ENCODE assay signal across 11 mouse cellular contexts in genomic region chr1:60000319-60000718, GRCm38 (mm10). TPM values are rescaled to one million over a fixed set of nuclear protein-coding genes. Genes with fewer than 3 reads are reported as not detected.
DNase-seq lines count a peak whose midpoint lies in the region; ATAC-seq and TF ChIP-seq lines count a peak whose summit lies in the region.
"Had no signal": no experiment of that assay in that cellular context is flagged by ENCODE, and none has a peak within 500 bp of the region (broad histone marks: within the 10 kb centered on the region; RNA-seq: fewer than 3 reads in every experiment).

No protein-coding gene starts in this region.

- 67% methylated on average over 2 of the region's 2 CpGs for WGBS in embryonic facial prominence, embryonic 11.5 days
- WGBS in embryonic facial prominence, embryonic 10.5 days, result 64% methylated on average over 2 of the region's 2 CpGs
- 40% methylated on average over 2 of the region's 2 CpGs for WGBS in limb, embryonic 14.5 days
- 71% methylated on average over 2 of the region's 2 CpGs for WGBS in limb, embryonic 10.5 days

- no peak overlapping the region for H3K9ac ChIP-seq in embryonic facial prominence, embryonic 11.5 days (replicated peaks; ENCODE audit: low read length)
- no peak overlapping the region for H3K9ac ChIP-seq in limb, embryonic 14.5 days (ENCODE audit: low read depth, low read length, severe bottlenecking)
- H3K9ac ChIP-seq: hindbrain, embryonic 15.5 days had no signal

- no peak for ATAC-seq in embryonic facial prominence, embryonic 11.5 days (replicated peaks; ENCODE audit: insufficient number of reproducible peaks, low FRiP score, low TSS enrichment, low read depth)
- ATAC-seq in limb, embryonic 14.5 days (ENCODE audit: low FRiP score, low read depth), result no peak
- peak; percentile 30 for ATAC-seq in megakaryocyte progenitor cell, adult 5-6 weeks (replicated peaks; ENCODE audit: poor library complexity)
- ATAC-seq in cerebellum, adult (ENCODE audit: insufficient number of reproducible peaks, low FRiP score, low TSS enrichment), result no peak
- ATAC-seq: midbrain, embryonic 16.5 days had no signal

- no peaks in the 10 kb centered on the region for H3K27me3 ChIP-seq in embryonic facial prominence, embryonic 11.5 days (ENCODE audit: control insufficient read depth, insufficient read depth, low read length)
- H3K27me3 ChIP-seq in embryonic facial prominence, embryonic 10.5 days (replicated peaks; ENCODE audit: low read depth, poor library complexity, severe bottlenecking), result no peaks in the 10 kb centered on the region
- H3K27me3 ChIP-seq in limb, embryonic 14.5 days (ENCODE audit: control insufficient read depth, insufficient read depth, low read length), result no peaks in the 10 kb centered on the region
- H3K27me3 ChIP-seq in limb, embryonic 10.5 days (ENCODE audit: low read depth, poor library complexity, severe bottlenecking), result no peaks in the 10 kb centered on the region
- H3K27me3 ChIP-seq: hindbrain, embryonic 15.5 days had no signal

- no peak for TF ChIP-seq POLR2A in limb, embryonic 14.5 days (IDR thresholded peaks at IDR 0.05; ENCODE audit: borderline replicate concordance, extremely low read depth, insufficient read depth, insufficient read length)

- no peaks in the 10 kb centered on the region for H3K9me3 ChIP-seq in embryonic facial prominence, embryonic 11.5 days (replicated peaks; ENCODE audit: control insufficient read depth, low read length)
- no peaks in the 10 kb centered on the region for H3K9me3 ChIP-seq in embryonic facial prominence, embryonic 10.5 days
- no peaks in the 10 kb centered on the region for H3K9me3 ChIP-seq in limb, embryonic 14.5 days (ENCODE audit: control insufficient read depth, low read length)
- no peaks in the 10 kb centered on the region for H3K9me3 ChIP-seq in limb, embryonic 10.5 days (replicated peaks)
- H3K9me3 ChIP-seq: hindbrain, embryonic 15.5 days had no signal

- H3K4me3 ChIP-seq in embryonic facial prominence, embryonic 11.5 days (ENCODE audit: low read depth, low read length), result no peak overlapping the region
- H3K4me3 ChIP-seq in embryonic facial prominence, embryonic 10.5 days, result no peak overlapping the region
- H3K4me3 ChIP-seq in limb, embryonic 14.5 days (replicated peaks; ENCODE audit: low read length), result no peak overlapping the region
- H3K4me3 ChIP-seq in limb, embryonic 10.5 days, result no peak overlapping the region
- H3K4me3 ChIP-seq: hindbrain, embryonic 15.5 days had no signal

- DNase-seq in embryonic facial prominence, embryonic 11.5 days (ENCODE audit: low spot score), result peak; percentile 18
- DNase-seq in embryonic facial prominence, embryonic 10.5 days (ENCODE audit: low spot score), result no peak
- DNase-seq in limb, embryonic 14.5 days (ENCODE audit: low spot score), result peak; percentile 14
- no peak for DNase-seq in limb, embryonic 10.5 days (ENCODE audit: low spot score)
- peak; percentile 64 for DNase-seq in brain, adult 2 months (ENCODE audit: low read depth, low spot score)
- no peak for DNase-seq in thymus, postnatal 10 days (ENCODE audit: low spot score in 2 of 2)
- DNase-seq: right cerebral cortex, postnatal 14 days had no signal

- H3K4me1 ChIP-seq in embryonic facial prominence, embryonic 11.5 days (ENCODE audit: control insufficient read depth, insufficient read depth, low read length), result no peaks in the 10 kb centered on the region
- H3K4me1 ChIP-seq in embryonic facial prominence, embryonic 10.5 days, result no peaks in the 10 kb centered on the region
- H3K4me1 ChIP-seq in limb, embryonic 14.5 days (ENCODE audit: control insufficient read depth, insufficient read depth, low read length), result no peaks in the 10 kb centered on the region
- no peaks in the 10 kb centered on the region for H3K4me1 ChIP-seq in limb, embryonic 10.5 days
- H3K4me1 ChIP-seq: hindbrain, embryonic 15.5 days had no signal

- no peaks in the 10 kb centered on the region for H3K36me3 ChIP-seq in embryonic facial prominence, embryonic 11.5 days (replicated peaks; ENCODE audit: control insufficient read depth, insufficient read depth, low read depth, low read length)
- no peaks in the 10 kb centered on the region for H3K36me3 ChIP-seq in embryonic facial prominence, embryonic 10.5 days (replicated peaks)
- no peaks in the 10 kb centered on the region for H3K36me3 ChIP-seq in limb, embryonic 14.5 days (ENCODE audit: control insufficient read depth, insufficient read depth, low read length)
- no peaks in the 10 kb centered on the region for H3K36me3 ChIP-seq in limb, embryonic 10.5 days
- H3K36me3 ChIP-seq: hindbrain, embryonic 15.5 days had no signal

- no peak overlapping the region for H3K27ac ChIP-seq in embryonic facial prominence, embryonic 11.5 days (replicated peaks; ENCODE audit: low read depth, low read length)
- no peak overlapping the region for H3K27ac ChIP-seq in embryonic facial prominence, embryonic 10.5 days (replicated peaks)
- no peak overlapping the region for H3K27ac ChIP-seq in limb, embryonic 14.5 days (replicated peaks; ENCODE audit: low read depth, low read length)
- H3K27ac ChIP-seq in limb, embryonic 10.5 days, result no peak overlapping the region
- H3K27ac ChIP-seq: hindbrain, embryonic 15.5 days had no signal

- no peak overlapping the region for H3K4me2 ChIP-seq in embryonic facial prominence, embryonic 11.5 days (ENCODE audit: low read depth, low read length)
- no peak overlapping the region for H3K4me2 ChIP-seq in limb, embryonic 14.5 days (replicated peaks; ENCODE audit: low read depth, low read length, severe bottlenecking)
- H3K4me2 ChIP-seq: hindbrain, embryonic 15.5 days had no signal

RNA-seq across cellular contexts. Expression of gene Ica1l, which starts 42.7 kb away (rescaled TPM):
- polyA plus RNA-seq in embryonic facial prominence, embryonic 11.5 days (2014; fragmentation: Nextera tagmentation; extraction: Ambion mirVana), result 1.2 and 2.2 TPM in 2 replicates
- polyA plus RNA-seq in embryonic facial prominence, embryonic 10.5 days (2016; fragmentation: Nextera tagmentation; extraction: Ambion mirVana), result 0.77 and 0.88 TPM in 2 replicates
- polyA plus RNA-seq in limb, embryonic 14.5 days (2012; rRNA removed), result 1.3 and 1.7 TPM in 2 replicates
- polyA plus RNA-seq in limb, embryonic 14.5 days (2014; fragmentation: Nextera tagmentation; extraction: Ambion mirVana), result 1.7 and 2.3 TPM in 2 replicates
- 0.36 and 1.2 TPM in 2 replicates for polyA plus RNA-seq in limb, embryonic 10.5 days (2016; fragmentation: Nextera tagmentation; extraction: Ambion mirVana)
- 0.24 and 1.2 TPM in 2 replicates for total RNA-seq in megakaryocyte progenitor cell, adult 5-6 weeks (2015)
- 0.64 and 1.0 TPM in 2 replicates for total RNA-seq in megakaryocyte progenitor cell, adult 5-6 weeks (2017)

Comparison
In these comparisons a context has a peak if more than half of its experiments do, and no peak if none do; other contexts are left out.
1. DNase-seq: peak in embryonic facial prominence, embryonic 11.5 days (single experiment), limb, embryonic 14.5 days (single experiment) and brain, adult 2 months (single experiment); none in embryonic facial prominence, embryonic 10.5 days (single experiment), limb, embryonic 10.5 days (single experiment) and thymus, postnatal 10 days (0 of 2).